Mouse (Mus musculus): ENCODE data around the gene Il2ra. TPM values are rescaled to one million over a fixed set of nuclear protein-coding genes. Genes with fewer than 3 reads are reported as not detected.
A peak's percentile ranks its signal among the peaks of the same experiment; 100 is the strongest.

Gene Il2ra
- total RNA-seq, 1 experiment from 2014 or later = not detected

DNA sequence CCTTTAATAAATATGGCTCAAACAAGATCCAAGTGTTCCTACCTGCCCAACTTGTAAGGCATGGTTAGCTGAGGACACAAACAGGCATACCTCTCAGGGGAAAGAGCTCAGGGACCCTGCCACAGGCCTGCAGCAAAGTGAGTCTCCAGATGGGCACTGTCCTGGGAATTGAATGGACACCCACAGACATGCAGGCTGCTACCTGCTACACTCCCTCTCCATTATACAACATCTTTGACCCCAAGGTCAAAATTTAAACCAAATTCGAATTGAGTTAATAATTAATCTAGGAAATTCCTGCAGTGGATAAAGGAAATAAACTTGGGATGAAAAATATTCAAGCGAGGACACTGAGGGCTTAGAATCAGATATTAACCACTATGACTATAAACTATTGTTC lies 53.3 kb downstream of the Il2ra start:
- no peak for ATAC-seq (replicated peaks; ENCODE audit: low read depth, poor library complexity, severe bottlenecking)

DNA sequence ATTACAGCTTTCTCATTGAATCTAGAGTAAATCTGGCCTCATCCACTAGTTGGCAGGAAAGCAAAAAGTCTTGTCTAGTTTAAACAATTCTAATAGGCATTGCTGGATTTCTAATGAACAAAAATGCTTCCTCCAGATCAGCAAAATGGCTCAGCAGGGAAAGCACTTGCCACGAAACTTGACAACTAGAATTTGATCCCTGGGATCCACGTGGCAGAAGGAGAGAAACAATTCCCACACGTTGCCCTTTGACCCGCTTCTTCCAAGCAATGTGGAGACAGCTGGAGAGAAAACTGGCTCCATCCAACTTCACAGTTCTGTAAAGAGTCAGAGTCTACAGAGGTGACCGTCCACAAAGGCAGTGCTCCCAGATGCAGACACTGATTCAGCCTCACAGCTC lies 56.4 kb downstream of the Il2ra start:
- no peak for ATAC-seq (replicated peaks; ENCODE audit: low read depth, poor library complexity, severe bottlenecking)

DNA sequence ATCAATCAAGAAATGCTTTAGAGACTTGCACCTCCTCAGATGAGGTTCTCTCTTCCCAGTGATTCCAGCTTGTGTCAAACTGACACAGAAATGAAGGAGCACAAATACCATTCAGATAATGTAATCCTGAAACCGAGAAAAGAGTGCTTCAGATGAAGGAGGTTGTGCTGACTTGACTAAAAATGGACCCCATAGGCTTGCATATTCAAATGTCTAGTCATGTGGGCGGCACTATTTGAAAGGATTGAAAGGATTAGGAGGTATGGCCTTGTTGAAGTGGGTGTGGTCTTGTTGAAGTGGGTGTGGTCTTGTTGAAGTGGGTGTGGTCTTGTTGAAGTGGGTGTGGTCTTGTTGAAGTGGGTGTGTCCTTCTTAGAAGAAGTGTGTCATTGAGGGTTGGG lies 57.3 kb downstream of the Il2ra start:
- no peak for ATAC-seq (replicated peaks; ENCODE audit: low read depth, poor library complexity, severe bottlenecking)

DNA sequence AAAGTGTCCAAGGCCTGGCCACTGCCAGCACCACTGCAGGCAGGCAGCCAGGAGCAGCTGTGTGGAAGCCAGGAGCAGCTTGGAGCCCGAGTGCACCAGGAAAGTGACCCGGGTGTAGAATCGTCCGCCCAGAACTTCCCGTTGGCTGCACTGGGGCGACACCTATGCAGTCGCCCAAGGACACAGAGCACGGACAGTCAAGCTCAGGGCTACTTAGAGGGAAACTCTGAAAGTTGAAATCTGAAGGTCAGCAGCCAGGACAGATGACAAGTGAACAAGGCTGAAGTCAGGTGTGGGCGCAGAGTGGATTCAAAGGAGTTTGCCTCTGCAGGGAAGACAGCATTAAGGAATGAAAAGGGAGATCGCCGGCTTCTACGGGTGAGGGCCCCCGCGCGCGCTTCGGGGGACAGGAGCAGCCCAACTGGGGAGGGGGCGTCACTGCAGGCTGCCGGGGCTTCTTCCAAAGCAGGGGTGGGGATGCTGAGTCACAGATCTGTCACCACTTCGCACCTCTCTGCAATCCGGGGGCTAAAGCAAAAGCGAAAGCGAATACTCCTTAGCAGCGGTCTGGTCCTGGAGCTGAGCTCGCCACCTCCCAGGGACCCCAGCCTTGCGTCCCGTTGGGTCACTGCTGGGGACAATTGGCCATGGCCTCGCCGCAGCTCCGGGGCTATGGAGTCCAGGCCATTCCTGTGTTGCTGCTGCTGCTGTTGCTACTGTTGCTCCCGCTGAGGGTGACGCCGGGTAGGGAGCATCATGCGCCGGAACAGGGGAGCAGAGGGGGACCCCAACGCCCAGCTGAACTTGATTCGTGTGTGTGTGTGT lies 62.8 kb downstream of the Il2ra start, which contains the start of gene Il15ra:
Gene Il15ra (plus strand): TSS at position 90 of the 825 bp plus-strand sequence.
- peak; percentile 68 for ATAC-seq (replicated peaks; ENCODE audit: low read depth, poor library complexity, severe bottlenecking)

DNA sequence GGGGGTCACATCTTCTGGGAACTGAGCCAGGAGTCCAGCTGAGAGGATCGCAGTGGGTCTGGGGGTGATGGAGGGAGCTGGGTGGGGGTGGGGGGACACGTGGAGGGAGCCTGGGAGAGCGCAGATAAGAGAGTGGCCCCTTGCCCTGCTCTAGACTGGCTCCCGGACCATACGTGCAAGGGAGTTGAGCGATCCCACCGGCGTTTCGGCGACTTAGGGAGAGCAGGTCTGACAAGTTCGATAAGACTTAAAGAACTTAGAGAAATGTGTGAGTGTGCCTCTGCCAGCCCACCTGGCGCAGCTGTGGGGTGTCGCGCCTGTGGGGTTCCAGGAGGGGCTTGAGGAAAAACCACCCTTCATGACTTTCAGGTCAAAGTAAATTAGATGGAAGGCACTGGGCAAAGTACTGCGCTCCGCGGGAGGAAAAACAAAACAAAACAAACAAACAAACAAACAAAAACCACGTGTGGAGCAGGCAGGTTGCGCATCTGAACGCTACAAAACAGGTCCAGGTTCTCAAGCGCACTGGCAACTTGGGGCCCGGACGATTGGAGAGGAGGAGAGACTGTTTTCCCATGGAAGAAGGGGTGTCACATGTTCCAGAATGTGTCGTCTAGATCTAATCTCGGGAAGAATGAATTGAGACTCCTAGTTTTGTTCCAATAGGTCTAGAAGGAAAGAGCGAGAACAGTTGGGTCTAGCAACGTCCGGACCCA lies 63.6 kb downstream of the Il2ra start:
- ATAC-seq (replicated peaks; ENCODE audit: low read depth, poor library complexity, severe bottlenecking) = peak; percentile 3; the same call in 1 of the 2 replicates

DNA sequence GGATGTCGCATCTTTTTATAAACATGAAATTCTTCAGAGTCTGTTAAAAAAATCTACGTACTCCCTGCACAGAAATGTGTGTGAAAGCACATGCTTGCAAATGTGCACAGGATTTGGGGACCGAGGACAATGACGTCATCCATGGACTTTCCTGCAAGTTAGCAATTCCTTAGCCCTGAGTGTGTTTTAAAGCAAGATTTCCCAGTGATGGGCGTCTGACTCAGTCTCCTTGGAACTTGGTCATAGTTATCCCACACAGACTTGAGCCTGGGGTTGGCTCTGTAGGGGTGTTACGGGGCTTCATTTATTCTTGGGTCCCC lies 64.1 kb downstream of the Il2ra start:
- no peak for ATAC-seq (replicated peaks; ENCODE audit: low read depth, poor library complexity, severe bottlenecking)

DNA sequence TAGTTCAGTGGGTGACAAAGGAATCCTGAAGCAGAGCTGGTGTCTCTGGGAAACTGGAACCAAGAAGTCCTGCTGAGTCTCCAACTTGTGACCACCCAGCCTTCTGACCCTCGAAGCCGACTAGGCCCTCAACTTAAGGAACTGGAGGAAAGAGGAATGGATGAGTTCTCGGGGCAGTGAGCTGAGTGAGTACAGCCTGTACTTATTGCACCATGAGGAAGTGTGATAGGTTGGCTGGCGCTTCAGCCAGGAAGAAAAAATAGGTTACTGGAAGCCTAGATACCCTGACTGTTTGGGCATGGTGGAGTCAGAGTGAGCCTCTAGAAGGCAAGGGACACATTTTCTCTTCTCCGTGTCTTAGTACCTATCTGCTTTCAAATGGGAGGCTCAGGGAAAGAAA lies 65.9 kb downstream of the Il2ra start:
- ATAC-seq (replicated peaks; ENCODE audit: low read depth, poor library complexity, severe bottlenecking) = peak; percentile 27

DNA sequence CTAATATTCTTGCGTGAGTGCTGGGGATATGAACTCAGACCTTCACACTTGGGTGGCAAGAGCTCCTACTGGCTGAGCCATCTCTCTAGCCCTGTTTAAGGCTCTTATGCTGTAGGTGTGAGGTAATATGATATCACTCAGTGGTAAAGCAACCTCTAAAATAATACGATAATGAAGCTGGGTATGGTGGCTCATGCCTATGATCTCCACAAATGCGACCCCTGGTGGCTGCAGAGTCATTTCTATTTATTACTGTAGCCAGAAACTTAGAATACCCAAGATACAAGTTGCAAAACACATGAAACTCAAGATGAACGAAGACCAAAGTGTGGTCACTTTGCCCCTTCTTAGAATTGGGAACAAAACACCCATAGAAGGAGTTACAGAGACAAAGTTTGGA lies 67.5 kb downstream of the Il2ra start:
- peak; percentile 33; the same call in 1 of the 2 replicates for ATAC-seq (replicated peaks; ENCODE audit: low read depth, poor library complexity, severe bottlenecking)

DNA sequence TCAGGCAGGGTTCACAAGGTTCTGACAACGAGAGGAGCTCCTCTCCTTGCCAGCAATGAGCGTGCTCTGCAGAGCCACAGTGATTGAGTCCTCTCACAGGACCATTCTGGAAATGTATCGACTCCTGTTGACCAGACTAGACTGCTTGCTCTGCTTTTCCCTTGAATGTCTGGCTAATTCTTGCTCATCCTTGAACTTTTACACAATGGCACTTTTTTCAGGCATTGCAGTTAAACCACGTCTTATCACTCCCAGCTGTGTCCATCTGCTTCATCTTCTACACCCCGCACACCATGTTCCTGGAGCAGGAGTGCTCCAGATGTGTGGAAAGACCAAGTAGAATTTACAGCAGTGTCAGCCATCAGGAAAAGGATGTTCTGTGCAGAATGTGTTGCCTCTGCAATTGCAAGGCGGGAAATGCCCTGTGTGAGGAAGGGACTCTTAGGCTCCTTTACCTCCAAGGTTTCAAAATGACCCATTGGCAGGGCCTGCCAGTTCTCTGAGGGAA lies 69.9 kb downstream of the Il2ra start:
- ATAC-seq (replicated peaks; ENCODE audit: low read depth, poor library complexity, severe bottlenecking) = no peak

DNA sequence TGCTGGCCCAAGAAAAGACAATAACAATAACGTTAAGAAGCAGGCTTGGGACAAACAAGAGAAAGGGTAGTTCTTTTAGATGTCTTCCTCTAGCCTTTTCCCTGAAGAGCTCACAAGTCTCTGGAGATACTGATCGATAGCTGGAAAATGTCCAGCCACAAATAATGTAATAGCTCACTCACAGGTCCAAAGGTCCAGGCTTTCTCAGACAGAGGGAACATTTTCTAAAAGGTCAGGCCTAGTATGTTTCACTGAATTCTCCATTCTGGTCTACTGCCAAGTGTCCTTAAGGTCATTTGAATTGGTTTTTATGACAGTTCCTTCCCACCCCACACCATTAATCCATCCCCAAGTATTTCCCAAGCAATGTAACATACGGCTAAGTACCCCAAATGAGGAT lies 70.4 kb downstream of the Il2ra start:
- ATAC-seq (replicated peaks; ENCODE audit: low read depth, poor library complexity, severe bottlenecking) = no peak

DNA sequence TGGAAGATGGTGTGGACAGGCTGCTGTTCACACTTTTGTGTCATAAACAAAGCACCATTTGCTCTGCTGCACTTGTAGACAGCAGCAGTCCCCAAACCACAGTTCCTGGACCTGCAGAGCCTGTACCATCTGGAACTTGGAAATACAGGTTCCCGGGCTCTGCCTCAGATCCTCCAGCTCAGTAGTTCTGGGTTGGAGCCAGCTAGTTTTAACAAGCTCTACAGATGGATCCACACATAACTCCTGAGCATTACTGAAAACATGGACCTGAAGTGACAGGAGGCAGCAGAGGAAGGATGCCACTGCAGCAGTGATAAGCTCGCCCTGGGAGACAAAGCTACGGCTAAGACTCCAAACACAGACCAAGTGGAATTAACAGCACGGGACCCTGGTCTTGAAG lies 71.9 kb downstream of the Il2ra start:
- no peak for ATAC-seq (replicated peaks; ENCODE audit: low read depth, poor library complexity, severe bottlenecking)

DNA sequence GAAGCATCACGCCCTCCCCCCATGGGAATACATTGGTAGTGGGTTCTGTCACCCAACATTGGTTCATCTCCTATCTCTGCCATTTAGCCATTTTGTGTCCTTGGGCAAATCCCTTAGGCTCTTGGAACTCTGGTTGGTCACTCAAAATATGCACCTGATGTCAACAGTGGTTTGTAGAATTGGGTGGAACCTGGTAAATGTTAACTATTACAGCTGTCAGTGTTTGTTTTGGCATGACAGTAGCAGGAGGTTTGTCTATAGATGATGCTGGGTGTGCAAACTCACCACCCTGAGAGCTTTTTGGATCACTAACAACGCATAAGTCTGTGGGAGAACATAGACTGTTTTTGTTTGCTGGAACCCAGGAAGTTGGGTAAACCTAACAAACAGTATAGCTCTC lies 76.0 kb downstream of the Il2ra start:
- no peak for ATAC-seq (replicated peaks; ENCODE audit: low read depth, poor library complexity, severe bottlenecking)

DNA sequence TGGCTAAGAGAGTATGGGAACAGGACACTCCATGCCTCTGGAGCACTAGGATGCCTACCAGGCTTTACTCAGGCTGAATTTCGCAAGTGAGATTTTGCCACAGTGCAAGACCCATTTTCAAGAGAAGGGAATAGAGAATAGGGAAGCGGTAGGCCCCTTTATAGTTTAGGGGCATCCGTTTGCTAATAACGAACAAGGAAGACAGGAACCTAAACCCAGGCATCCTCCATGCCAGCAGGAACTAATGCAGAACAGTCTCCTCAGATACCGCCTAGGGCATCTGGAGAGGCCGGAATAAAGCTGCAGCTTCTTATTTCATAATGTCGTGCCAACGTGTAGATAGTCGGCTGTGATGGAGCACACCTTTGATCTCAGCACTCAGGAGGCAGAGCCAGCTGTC lies 80.0 kb downstream of the Il2ra start:
- ATAC-seq (replicated peaks; ENCODE audit: low read depth, poor library complexity, severe bottlenecking) = no peak

DNA sequence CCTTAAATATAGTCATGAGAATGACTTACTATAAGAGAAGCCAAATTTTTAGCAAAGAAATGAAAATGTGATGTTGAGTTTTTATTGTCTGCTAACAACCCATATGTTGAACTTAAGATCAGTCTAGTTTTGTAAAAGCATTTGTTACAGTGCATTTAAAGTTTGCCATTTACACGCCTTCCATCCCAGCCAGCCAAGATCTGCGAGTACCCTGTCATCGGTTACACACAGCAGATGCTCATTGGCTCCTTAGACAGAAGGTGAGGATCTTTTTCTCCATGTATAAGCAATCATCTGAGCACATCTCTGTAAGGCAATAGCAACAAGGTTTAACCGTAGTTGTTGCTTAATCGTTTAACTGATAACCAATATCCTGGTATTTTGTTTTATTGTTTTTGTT lies 85.0 kb downstream of the Il2ra start:
- no peak for ATAC-seq (replicated peaks; ENCODE audit: low read depth, poor library complexity, severe bottlenecking)

DNA sequence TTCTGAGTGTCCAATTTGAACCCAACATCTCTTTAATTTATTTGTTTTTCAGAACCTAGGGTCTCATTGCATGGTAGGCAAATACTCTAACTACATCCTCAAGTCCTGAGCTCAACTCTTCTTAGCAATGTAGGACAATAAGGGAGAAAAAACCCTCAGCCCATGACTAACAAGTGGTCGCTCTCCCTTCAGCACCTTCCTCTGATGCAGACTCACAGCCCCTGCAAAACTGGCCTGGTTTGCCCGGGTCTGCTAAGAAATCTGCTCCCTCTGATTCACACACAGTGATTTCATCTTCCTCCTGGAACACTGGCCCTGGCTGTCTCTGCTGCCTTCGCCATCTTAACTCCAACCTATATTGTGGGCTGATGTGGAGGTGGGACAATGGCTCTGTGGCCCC lies 86.5 kb downstream of the Il2ra start:
- no peak for ATAC-seq (replicated peaks; ENCODE audit: low read depth, poor library complexity, severe bottlenecking)

DNA sequence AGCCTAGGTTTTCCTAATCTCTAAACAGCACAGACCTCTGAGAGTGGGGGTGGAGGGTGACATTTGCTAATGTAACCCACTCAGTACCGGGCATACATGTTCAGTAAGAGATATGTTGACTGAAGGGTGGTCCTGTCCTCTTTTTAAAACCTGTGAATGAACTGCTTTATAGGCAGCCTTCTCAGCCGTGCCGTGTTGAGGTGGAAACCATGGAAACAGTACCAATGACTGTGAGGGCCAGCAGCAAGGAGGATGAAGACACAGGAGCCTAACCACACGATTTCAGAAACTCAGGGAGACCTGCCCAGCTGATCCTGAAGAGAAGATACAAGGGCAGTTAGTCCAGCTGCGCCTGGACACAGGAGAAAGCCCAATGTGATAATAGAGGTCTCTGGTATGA lies 90.4 kb downstream of the Il2ra start:
- ATAC-seq (replicated peaks; ENCODE audit: low read depth, poor library complexity, severe bottlenecking) = no peak

DNA sequence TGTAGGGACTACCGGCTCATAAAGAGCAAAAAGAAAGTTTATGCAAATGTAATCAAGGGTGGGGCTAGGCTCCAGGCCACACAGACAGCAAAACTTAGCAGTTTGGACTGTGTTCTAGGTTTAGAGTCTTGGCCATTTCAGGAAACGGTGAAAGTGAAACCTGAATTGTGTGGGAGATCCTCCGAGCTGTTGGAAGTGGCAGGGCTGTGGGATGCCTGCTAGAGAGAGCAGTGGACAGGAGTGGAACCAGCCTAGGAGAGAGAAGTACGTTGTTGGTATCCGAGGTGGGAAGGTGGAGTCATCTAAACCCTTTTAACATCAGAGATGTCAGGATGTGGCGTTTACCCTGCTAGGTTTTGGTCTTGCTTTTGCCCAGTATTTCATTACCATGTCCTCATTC lies 93.2 kb downstream of the Il2ra start:
- ATAC-seq (replicated peaks; ENCODE audit: low read depth, poor library complexity, severe bottlenecking) = no peak

DNA sequence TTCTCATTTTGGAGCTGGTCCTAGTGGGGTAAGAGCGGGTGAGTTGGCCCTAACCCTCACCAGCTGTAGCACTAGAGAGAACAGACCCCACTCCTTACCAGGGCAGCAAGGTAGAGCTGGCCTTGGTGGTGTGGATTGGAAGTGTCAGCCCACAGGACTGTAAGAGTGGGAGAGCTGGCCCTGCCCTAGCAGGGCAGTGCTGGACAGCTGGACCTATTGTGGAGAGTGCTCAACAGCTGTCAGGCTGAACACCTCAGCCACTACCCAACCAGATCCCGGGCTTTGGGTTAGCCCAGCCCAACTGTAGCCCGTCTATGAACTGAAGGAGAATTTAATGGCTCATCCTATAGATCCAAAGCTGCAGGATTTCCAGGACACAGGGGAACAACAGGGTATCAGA lies 96.2 kb downstream of the Il2ra start:
- ATAC-seq (replicated peaks; ENCODE audit: low read depth, poor library complexity, severe bottlenecking) = no peak

DNA sequence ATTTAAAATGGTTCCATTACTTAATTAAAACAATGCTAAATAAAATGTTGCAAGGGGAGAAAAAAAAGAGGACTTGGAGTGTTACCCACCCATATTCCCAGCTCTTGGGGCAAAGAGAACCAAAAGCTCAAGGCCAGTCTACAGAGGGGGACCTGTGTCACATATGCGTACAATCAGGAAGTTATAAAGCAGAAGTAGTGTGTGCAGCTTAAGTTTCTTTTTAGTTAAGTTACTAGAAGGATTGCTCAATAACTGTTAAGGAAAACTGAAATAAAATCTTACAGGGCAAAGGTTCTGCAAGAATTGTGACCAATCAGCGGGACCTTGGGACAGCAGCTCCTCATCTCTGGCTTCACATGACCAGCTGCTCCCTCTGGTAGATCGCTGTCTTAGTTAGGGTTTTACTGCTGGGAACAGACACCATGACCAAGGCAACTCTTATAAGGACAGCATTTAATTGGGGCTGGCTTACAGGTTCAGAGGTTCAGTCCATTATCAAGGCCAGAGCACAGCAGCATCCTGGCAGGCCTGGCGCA lies 97.0 kb downstream of the Il2ra start:
- ATAC-seq (replicated peaks; ENCODE audit: low read depth, poor library complexity, severe bottlenecking) = peak; percentile 97

All from common myeloid progenitor, adult 5-6 weeks (primary cell).